20 mouse cellular contexts compared by ENCODE assay signal in the genomic region with DNA sequence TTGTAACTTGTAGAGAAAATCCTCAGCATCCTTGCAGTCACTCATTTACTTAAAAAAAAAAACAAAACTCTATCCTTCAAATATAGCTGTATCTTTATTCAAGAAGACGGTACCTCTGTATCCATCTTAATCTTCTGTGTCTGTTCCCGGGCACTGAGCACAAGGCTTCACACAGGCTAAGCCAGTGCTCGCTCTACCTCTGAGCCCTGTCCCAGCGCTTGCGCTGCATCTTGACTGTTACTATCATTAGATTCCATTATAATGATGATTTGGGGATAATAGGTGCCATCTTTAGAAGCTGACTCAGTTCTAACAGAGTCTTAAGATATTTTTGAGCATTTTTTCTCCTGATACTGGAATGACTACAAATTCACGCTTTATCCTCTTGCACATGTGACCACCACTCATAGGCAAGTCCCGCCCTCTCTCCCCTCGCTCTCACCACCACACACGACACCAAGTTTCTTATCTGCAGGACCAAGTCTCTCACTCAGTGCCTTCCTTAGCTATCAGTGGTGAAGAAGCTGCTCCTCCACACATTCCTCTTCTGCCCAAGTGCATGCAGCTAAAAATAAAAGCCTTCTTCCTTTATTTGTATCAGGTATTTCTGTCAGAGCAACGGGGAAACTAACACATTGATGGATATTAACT. TPM values are rescaled to one million over a fixed set of nuclear protein-coding genes. Genes with fewer than 3 reads are reported as not detected.
A peak's percentile ranks its signal among the peaks of the same experiment; 100 is the strongest.
DNase-seq lines count a peak whose midpoint lies in the region; ATAC-seq and TF ChIP-seq lines count a peak whose summit lies in the region.
"Had no signal": no experiment of that assay in that cellular context is flagged by ENCODE, and none has a peak within 500 bp of the region (broad histone marks: within the 10 kb centered on the region; RNA-seq: fewer than 3 reads in every experiment).

No protein-coding gene starts in this region.

- WGBS in heart, embryonic 10.5 days = 52% methylated on average over 10 of the region's 10 CpGs
- 31% methylated on average over 10 of the region's 10 CpGs for WGBS in liver, embryonic 15.5 days (ENCODE audit: insufficient replicate concordance)
- WGBS in midbrain, embryonic 11.5 days = 90% methylated on average over 10 of the region's 10 CpGs

- peak overlapping the region; percentile 35 for H3K4me3 ChIP-seq in heart, embryonic 10.5 days
- H3K4me3 ChIP-seq in G1E (ENCODE audit: low read depth, low read length) = peak overlapping the region; percentile 47; the same call in 1 of the 2 replicates
- no peak overlapping the region; the same call in 1 of the 2 replicates for H3K4me3 ChIP-seq in liver, embryonic 15.5 days (replicated peaks)
- H3K4me3 ChIP-seq in midbrain, embryonic 11.5 days (ENCODE audit: low read depth, low read length) = no peak overlapping the region
- H3K4me3 ChIP-seq: forebrain, embryonic 12.5 days; hindbrain, embryonic 10.5 days; limb, embryonic 15.5 days; neural tube, embryonic 12.5 days had no signal

- H3K36me3 ChIP-seq in heart, embryonic 10.5 days = peaks cover 16% of the 10 kb centered on the region
- H3K36me3 ChIP-seq in G1E (replicated peaks) = peaks cover 21% of the 10 kb centered on the region
- peaks cover 16% of the 10 kb centered on the region for H3K36me3 ChIP-seq in liver, embryonic 15.5 days (replicated peaks)
- H3K36me3 ChIP-seq in midbrain, embryonic 11.5 days (ENCODE audit: control insufficient read depth, insufficient read depth, low read length) = no peaks in the 10 kb centered on the region
- H3K36me3 ChIP-seq: forebrain, embryonic 12.5 days; limb, embryonic 15.5 days had no signal

- DNase-seq in heart, embryonic 10.5 days (ENCODE audit: low spot score) = no peak
- no peak for DNase-seq in heart, adult 9 months (ENCODE audit: low spot score in 2 of 2)
- peak; percentile 27 for DNase-seq in G1E (ENCODE audit: low spot score)
- no peak for DNase-seq in cerebellum, postnatal 25 days
- no peak for DNase-seq in urinary bladder, postnatal 4 days (ENCODE audit: low spot score in 2 of 2)
- no peak for DNase-seq in midbrain, embryonic 11.5 days (ENCODE audit: low spot score, missing footprints)
- DNase-seq: adrenal gland, postnatal 36 days; cerebellum, adult 9-10 months; gastrocnemius, postnatal 36 days; kidney, adult 2 months; kidney, postnatal 25 days; layer of hippocampus, adult 9-11 months; lung, postnatal 10 days; spleen, adult 18-20 months had no signal

- H3K27me3 ChIP-seq in heart, embryonic 10.5 days (ENCODE audit: insufficient read depth, poor library complexity, severe bottlenecking) = no peaks in the 10 kb centered on the region
- H3K27me3 ChIP-seq in G1E (ENCODE audit: insufficient read depth, low read length) = no peaks in the 10 kb centered on the region
- H3K27me3 ChIP-seq in liver, embryonic 15.5 days = no peaks in the 10 kb centered on the region
- H3K27me3 ChIP-seq in midbrain, embryonic 11.5 days (ENCODE audit: control insufficient read depth, insufficient read depth, low read length) = no peaks in the 10 kb centered on the region
- H3K27me3 ChIP-seq: forebrain, embryonic 12.5 days; limb, embryonic 15.5 days; neural tube, embryonic 12.5 days had no signal

- peak overlapping the region; percentile 54 for H3K4me2 ChIP-seq in liver, embryonic 15.5 days
- no peak overlapping the region for H3K4me2 ChIP-seq in midbrain, embryonic 11.5 days
- H3K4me2 ChIP-seq: forebrain, embryonic 12.5 days; limb, embryonic 15.5 days; neural tube, embryonic 12.5 days had no signal

- H3K4me1 ChIP-seq in heart, embryonic 10.5 days = peaks cover 21% of the 10 kb centered on the region
- H3K4me1 ChIP-seq in G1E (ENCODE audit: insufficient read depth, low read depth, low read length) = peaks cover 51% of the 10 kb centered on the region
- H3K4me1 ChIP-seq in liver, embryonic 15.5 days (replicated peaks) = peaks cover 22% of the 10 kb centered on the region
- no peaks in the 10 kb centered on the region for H3K4me1 ChIP-seq in midbrain, embryonic 11.5 days (ENCODE audit: control insufficient read depth, insufficient read depth, low read length)
- H3K4me1 ChIP-seq: forebrain, embryonic 12.5 days; hindbrain, embryonic 10.5 days; limb, embryonic 15.5 days; neural tube, embryonic 12.5 days had no signal

- H3K9ac ChIP-seq in liver, embryonic 15.5 days = no peak overlapping the region
- no peak overlapping the region for H3K9ac ChIP-seq in midbrain, embryonic 11.5 days (ENCODE audit: low read length)
- H3K9ac ChIP-seq: forebrain, embryonic 12.5 days; limb, embryonic 15.5 days; neural tube, embryonic 12.5 days had no signal

- peak; percentile 98 for ATAC-seq in G1E (ENCODE audit: extremely low read depth, insufficient number of reproducible peaks, low FRiP score, poor library complexity, severe bottlenecking)
- ATAC-seq in erythroblast, adult 5-6 weeks (replicated peaks; ENCODE audit: low FRiP score, poor library complexity, severe bottlenecking) = peak; percentile 78
- ATAC-seq in liver, embryonic 15.5 days (ENCODE audit: insufficient read depth) = peak; percentile 93
- no peak for ATAC-seq in midbrain, embryonic 11.5 days (ENCODE audit: low FRiP score)

- peak overlapping the region; percentile 36; the same call in 1 of the 2 replicates for H3K27ac ChIP-seq in heart, embryonic 10.5 days
- H3K27ac ChIP-seq in liver, embryonic 15.5 days (replicated peaks) = peak overlapping the region; percentile 70; the same call in 1 of the 2 replicates
- H3K27ac ChIP-seq in midbrain, embryonic 11.5 days (ENCODE audit: low read depth, low read length) = no peak overlapping the region
- H3K27ac ChIP-seq: forebrain, embryonic 12.5 days; hindbrain, embryonic 10.5 days; limb, embryonic 15.5 days; neural tube, embryonic 12.5 days had no signal

- TF ChIP-seq CTCF in G1E (IDR thresholded peaks at IDR 0.05; ENCODE audit: low read depth, low read length) = no peak

- H3K9me3 ChIP-seq in heart, embryonic 10.5 days = no peaks in the 10 kb centered on the region
- no peaks in the 10 kb centered on the region for H3K9me3 ChIP-seq in G1E (replicated peaks)
- no peaks in the 10 kb centered on the region for H3K9me3 ChIP-seq in liver, embryonic 15.5 days (replicated peaks)
- H3K9me3 ChIP-seq in midbrain, embryonic 11.5 days (ENCODE audit: control insufficient read depth, low read length) = no peaks in the 10 kb centered on the region
- H3K9me3 ChIP-seq: forebrain, embryonic 12.5 days; hindbrain, embryonic 10.5 days; limb, embryonic 15.5 days; neural tube, embryonic 12.5 days had no signal

RNA-seq across cellular contexts. Expression of a gene that starts 28.0 kb away (rescaled TPM):
- 21.8 and 27.6 TPM in 2 replicates for polyA plus RNA-seq in heart, embryonic 10.5 days (2016; fragmentation: Nextera tagmentation; extraction: Ambion mirVana)
- 133 and 147 TPM in 2 replicates for total RNA-seq in G1E (2014; fragmentation: Nextera tagmentation)
- 133 and 142 TPM in 2 replicates for total RNA-seq in G1E (2017)
- 45.1 and 56.2 TPM in 2 replicates for polyA plus RNA-seq in G1E (2012)
- 52.7 and 60.3 TPM in 2 replicates for total RNA-seq in erythroblast, adult 5-6 weeks (2015; ENCODE audit: low replicate concordance)
- 56.3 and 62.8 TPM in 2 replicates for total RNA-seq in erythroblast, adult 5-6 weeks (2017; ENCODE audit: low replicate concordance)
- polyA plus RNA-seq in liver, embryonic 15.5 days (2015; fragmentation: Nextera tagmentation; extraction: Ambion mirVana) = 18.4 and 23.3 TPM in 2 replicates
- 14.8 and 19.2 TPM in 2 replicates for polyA plus RNA-seq in midbrain, embryonic 11.5 days (2014; fragmentation: Nextera tagmentation; extraction: Ambion mirVana)

RNA-seq across cellular contexts. Expression of a gene that starts 49.4 kb away (rescaled TPM):
- 17.0 and 18.8 TPM in 2 replicates for polyA plus RNA-seq in heart, embryonic 10.5 days (2016; fragmentation: Nextera tagmentation; extraction: Ambion mirVana)
- 18.8 and 22.6 TPM in 2 replicates for total RNA-seq in G1E (2014; fragmentation: Nextera tagmentation)
- 8.0 and 9.2 TPM in 2 replicates for total RNA-seq in G1E (2017)
- polyA plus RNA-seq in G1E (2012) = 3.4 and 3.7 TPM in 2 replicates
- total RNA-seq in erythroblast, adult 5-6 weeks (2015; ENCODE audit: low replicate concordance) = 3.3 TPM in 2 replicates
- 4.2 and 5.7 TPM in 2 replicates for total RNA-seq in erythroblast, adult 5-6 weeks (2017; ENCODE audit: low replicate concordance)
- polyA plus RNA-seq in liver, embryonic 15.5 days (2015; fragmentation: Nextera tagmentation; extraction: Ambion mirVana) = 6.8 and 6.9 TPM in 2 replicates
- polyA plus RNA-seq in midbrain, embryonic 11.5 days (2014; fragmentation: Nextera tagmentation; extraction: Ambion mirVana) = 38.5 and 39.1 TPM in 2 replicates

RNA-seq across cellular contexts. Expression of a gene that starts 57.1 kb away (rescaled TPM):
- polyA plus RNA-seq in heart, embryonic 10.5 days (2016; fragmentation: Nextera tagmentation; extraction: Ambion mirVana) = 78.2 and 78.6 TPM in 2 replicates
- 50.9 and 65.1 TPM in 2 replicates for total RNA-seq in G1E (2014; fragmentation: Nextera tagmentation)
- total RNA-seq in G1E (2017) = 24.7 and 34.0 TPM in 2 replicates
- polyA plus RNA-seq in G1E (2012) = 52.0 and 60.8 TPM in 2 replicates
- 2.3 and 21.5 TPM in 2 replicates for total RNA-seq in erythroblast, adult 5-6 weeks (2015; ENCODE audit: low replicate concordance)
- total RNA-seq in erythroblast, adult 5-6 weeks (2017; ENCODE audit: low replicate concordance) = 0.60 and 9.2 TPM in 2 replicates
- 25.5 and 28.4 TPM in 2 replicates for polyA plus RNA-seq in liver, embryonic 15.5 days (2015; fragmentation: Nextera tagmentation; extraction: Ambion mirVana)
- polyA plus RNA-seq in midbrain, embryonic 11.5 days (2014; fragmentation: Nextera tagmentation; extraction: Ambion mirVana) = 70.5 and 77.9 TPM in 2 replicates

Comparison
In these comparisons a context has a peak if more than half of its experiments do, and no peak if none do; other contexts are left out.
1. H3K4me3 ChIP-seq: peak in heart, embryonic 10.5 days (single experiment) and G1E (single experiment); none in liver, embryonic 15.5 days (single experiment) and midbrain, embryonic 11.5 days (single experiment).